Mouse (Mus musculus) liver, embryonic 14.5 days (tissue): Measurements from ENCODE around the gene AY358078. TPM values are rescaled to one million over a fixed set of nuclear protein-coding genes. Genes with fewer than 3 reads are reported as not detected.
A peak's percentile ranks its signal among the peaks of the same experiment; 100 is the strongest.
"Not testable (repeated sequence)": the region's sequence is repeated elsewhere in the genome, so short reads cannot be mapped to it uniquely, and the experiment has no call there.

Source experiments
- ATAC-seq: fragments of 200-750 bp; cut with Nextera tagmentation; 2 replicates; pipeline ENCODE4 v1.8.0; 2017; ENCODE audit warnings: moderate number of reproducible peaks, mild to moderate bottlenecking, moderate library complexity; ENCODE audit not compliant: insufficient read depth
- DNase-seq, 3 experiments: peaks; one replicate each; pipeline ENCODE4 v3.0.0-alpha.2; 2012 to 2013; ENCODE audit warnings: low read depth in 3 of 3, low spot score in 3 of 3
- H3K27ac ChIP-seq: fragments of 300-500 bp; sonication (generic); 2 replicates; pipeline ENCODE4 v1.5.1; 2014; ENCODE audit warnings: moderate library complexity, mild to moderate bottlenecking, control low read depth, inconsistent platforms
- H3K27me3 ChIP-seq: fragments of 300-500 bp; sonication (generic); 2 replicates; pipeline ENCODE4 v1.6.1; 2014; ENCODE audit warnings: mild to moderate bottlenecking, low read length, moderate library complexity; ENCODE audit not compliant: control insufficient read depth, insufficient read depth
- H3K36me3 ChIP-seq: fragments of 300-500 bp; sonication (generic); replicated peaks from 2 replicates; pipeline ENCODE4 v1.6.1; 2014; ENCODE audit warnings: low read depth; ENCODE audit not compliant: control insufficient read depth, insufficient read depth
- H3K4me1 ChIP-seq, 2 experiments: fragments of 200-500 bp in 1 of 2; fragments of 300-500 bp in 1 of 2; sonication (generic) in 1 of 2; replicated peaks; 2 replicates each; pipeline ENCODE4 v1.6.1; 2012 to 2014; ENCODE audit warnings: antibody characterized with exemption in 1 of 2, inconsistent platforms in 1 of 2, low read length in 1 of 2; ENCODE audit not compliant: control insufficient read depth in 2 of 2, insufficient read depth in 2 of 2
- H3K4me2 ChIP-seq: fragments of 300-500 bp; sonication (generic); 2 replicates; pipeline ENCODE4 v1.6.1; 2014; ENCODE audit warnings: low read depth, mild to moderate bottlenecking, control low read depth, moderate library complexity
- H3K4me3 ChIP-seq, 2 experiments: fragments of 200-500 bp in 1 of 2; fragments of 300-500 bp in 1 of 2; sonication (generic) in 1 of 2; 2 replicates each; pipeline ENCODE4 v1.5.1; 2012 to 2014; ENCODE audit warnings: low read depth in 2 of 2, low read length in 2 of 2, mild to moderate bottlenecking in 2 of 2, control low read depth in 1 of 2, inconsistent platforms in 1 of 2, moderate library complexity in 1 of 2; ENCODE audit not compliant: insufficient read depth in 1 of 2
- H3K9ac ChIP-seq: fragments of 300-500 bp; sonication (generic); replicated peaks from 2 replicates; pipeline ENCODE4 v1.6.1; 2014; ENCODE audit warnings: mild to moderate bottlenecking, control low read depth, moderate library complexity
- H3K9me3 ChIP-seq: fragments of 300-500 bp; sonication (generic); 2 replicates; pipeline ENCODE4 v1.6.1; 2016; ENCODE audit warnings: low read length, mixed read lengths; ENCODE audit not compliant: control insufficient read depth
- CTCF ChIP-seq: IDR thresholded peaks from 2 replicates; pipeline ENCODE4 v1.5.1; 2016; ENCODE audit warnings: antibody characterized with exemption, low read depth, control low read depth
- EP300 ChIP-seq: IDR thresholded peaks from 2 replicates; pipeline ENCODE4 v1.6.1; 2016; ENCODE audit warnings: antibody characterized with exemption, low read depth
- WGBS: fragments of 180-500 bp; shearing (Covaris S2); extraction: QIAGEN DNeasy Blood & Tissue Kit; methylation state at CpG from one replicate; pipeline ENCODE4 v1.1.7; 2014; ENCODE audit not compliant: insufficient replicate concordance; 5-methylcytosine and 5-hydroxymethylcytosine counted together
- polyA plus RNA-seq, 2 experiments: library from polyadenylated mRNA; depleted of rRNA in 1 of 2; stranded (reverse) in 1 of 2; unstranded in 1 of 2; fragments of >200 nt; fragmentation: Nextera tagmentation in 1 of 2; extraction: Ambion mirVana in 1 of 2; gene quantifications; 2 replicates each; pipeline versions ENCODE4 v1.2.1 to v1.2.3; 2012 to 2014

The AY358078 gene
- polyA plus RNA-seq, 2 experiments, result not detected

DNA sequence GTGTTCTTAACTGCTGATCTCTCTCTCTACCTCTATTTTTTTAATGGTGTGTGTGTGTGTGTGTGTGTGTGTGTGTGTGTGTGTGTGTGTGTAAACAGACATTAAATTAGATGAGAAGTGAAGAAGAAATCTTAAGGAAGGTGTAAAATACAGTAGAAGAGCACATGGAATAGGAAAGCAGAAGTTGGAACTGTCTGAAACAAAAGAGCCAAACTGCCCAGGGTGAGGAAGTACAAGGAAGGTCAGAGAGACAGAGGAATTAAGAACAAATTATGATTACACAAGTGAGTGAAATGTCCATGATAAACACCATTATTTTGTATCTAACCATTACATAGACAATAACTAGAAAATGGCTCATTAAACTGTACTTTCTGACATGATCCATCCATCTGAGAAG, 44.0 kb downstream of the AY358078 start:
- no peak overlapping the region for H3K27ac ChIP-seq
- H3K36me3 ChIP-seq, result no peaks in the 10 kb centered on the region
- no peak overlapping the region for H3K4me2 ChIP-seq
- H3K9ac ChIP-seq, result no peak overlapping the region
- DNase-seq (no peak), ATAC-seq (no peak)
- H3K9me3 ChIP-seq, result no peaks in the 10 kb centered on the region
- TF ChIP-seq CTCF (no peak), EP300 (no peak)
- no peaks in the 10 kb centered on the region for H3K4me1 ChIP-seq
- no peaks in the 10 kb centered on the region for H3K27me3 ChIP-seq
- H3K4me3 ChIP-seq, result no peak overlapping the region

DNA sequence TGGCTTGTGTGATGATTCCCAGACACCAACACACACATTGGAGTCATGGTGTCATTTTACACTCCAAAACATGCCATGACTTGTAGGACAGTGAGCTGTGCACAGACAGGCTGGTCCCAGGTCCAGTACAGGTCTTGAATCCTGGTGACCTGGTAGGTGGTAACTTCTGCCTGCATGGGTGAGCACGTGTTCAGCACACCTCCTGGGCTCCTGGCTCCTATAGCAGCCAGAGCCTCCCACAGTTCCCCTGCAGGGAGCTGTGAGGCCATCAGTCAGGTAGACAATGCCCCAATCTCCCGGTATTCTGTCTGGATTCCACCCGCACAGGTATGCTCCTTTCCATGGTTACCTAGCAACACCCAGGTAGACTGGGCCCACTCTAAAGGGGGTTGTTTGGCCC, 46.7 kb downstream of the AY358078 start:
- H3K9ac ChIP-seq, result no peak overlapping the region
- H3K27ac ChIP-seq, result no peak overlapping the region
- no peak for DNase-seq
- whole genome bisulfite sequencing, result 52% methylated on average over 3 of the region's 3 CpGs
- ATAC-seq, result no peak
- H3K36me3 ChIP-seq, result no peaks in the 10 kb centered on the region
- TF ChIP-seq CTCF (no peak), EP300 (no peak)
- no peak overlapping the region for H3K4me3 ChIP-seq
- H3K27me3 ChIP-seq, result no peaks in the 10 kb centered on the region
- H3K9me3 ChIP-seq, result no peaks in the 10 kb centered on the region
- no peak overlapping the region for H3K4me2 ChIP-seq
- H3K4me1 ChIP-seq, result no peaks in the 10 kb centered on the region

DNA sequence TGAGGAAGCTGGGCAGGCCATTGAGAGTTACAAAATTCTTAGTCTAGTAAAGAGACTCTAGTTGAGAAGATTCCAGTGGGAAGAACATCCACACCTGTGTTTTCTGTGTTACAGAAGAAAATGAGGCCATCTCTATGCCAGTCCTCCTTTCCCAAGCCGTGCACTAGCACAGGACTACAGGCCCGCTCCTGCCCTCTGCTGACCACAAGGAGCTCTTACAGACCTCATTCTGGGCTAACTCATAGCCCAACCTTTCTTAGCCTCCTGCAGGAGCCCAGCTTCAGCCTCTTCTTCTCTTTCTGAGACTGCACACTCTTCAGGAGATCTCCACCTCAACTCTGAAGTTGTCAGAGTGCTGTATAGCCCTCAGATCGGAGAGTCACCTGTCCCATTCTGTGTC, 51.2 kb downstream of the AY358078 start:
- not testable (repeated sequence) for H3K9me3 ChIP-seq, H3K27me3 ChIP-seq, H3K4me2 ChIP-seq, DNase-seq, H3K4me1 ChIP-seq, H3K9ac ChIP-seq, ATAC-seq, H3K27ac ChIP-seq, H3K36me3 ChIP-seq, H3K4me3 ChIP-seq
- 40% methylated on average over 3 of the region's 3 CpGs for WGBS
- peak; percentile 39 for TF ChIP-seq CTCF

DNA sequence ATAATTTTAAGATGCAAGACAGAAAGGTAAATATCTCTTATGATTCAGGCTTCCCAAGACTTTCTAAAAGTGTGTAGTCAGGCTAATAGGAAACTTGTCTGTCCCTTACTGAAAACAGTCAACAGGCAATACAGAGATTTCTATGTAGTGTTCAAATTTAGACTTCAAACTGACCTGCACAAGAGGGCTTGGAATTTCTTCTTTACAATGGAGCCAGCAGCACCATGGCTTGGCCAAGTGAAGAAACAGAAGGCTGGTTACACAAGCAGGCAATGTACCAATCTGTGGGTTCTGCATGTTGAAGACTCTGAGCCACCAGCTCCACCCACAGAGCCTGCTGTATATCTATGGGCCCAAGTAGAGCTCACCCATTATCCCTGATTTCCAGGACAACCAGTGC, 53.6 kb downstream of the AY358078 start, which contains the start of gene Ear6:
Gene Ear6 (plus strand): TSS at position 301 of the 400 bp plus-strand sequence.
- Histone ChIP-seq H3K36me3 (no peaks in the 10 kb centered on the region), H3K9me3 (no peaks in the 10 kb centered on the region), H3K4me3 (no peak within 1 kb of the TSS), H3K27me3 (no peaks in the 10 kb centered on the region), H3K27ac (no peak within 1 kb of the TSS), H3K9ac (no peak within 1 kb of the TSS), H3K4me1 (no peaks in the 10 kb centered on the region), H3K4me2 (no peak within 1 kb of the TSS)
- TF ChIP-seq EP300 (no peak), CTCF (no peak)
- DNase-seq (no peak), ATAC-seq (no peak)

DNA sequence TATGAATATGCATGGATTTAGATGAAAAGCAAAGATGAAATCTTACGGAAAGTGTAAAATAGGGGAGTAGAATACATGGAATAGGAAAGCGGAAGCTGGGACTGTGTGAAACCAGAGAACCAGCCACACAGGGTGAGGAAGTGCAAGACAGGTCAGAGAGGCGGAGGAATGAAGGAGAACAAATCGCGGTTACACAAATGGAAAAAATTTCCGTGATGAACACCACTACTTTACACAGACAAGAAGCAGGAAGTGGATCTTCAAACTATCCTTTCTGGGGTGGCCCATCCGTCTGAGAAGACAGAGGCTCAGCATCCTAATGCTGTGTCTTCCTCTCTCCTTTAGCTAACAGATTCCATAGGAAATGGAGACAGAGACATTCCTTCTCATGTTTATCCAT, 55.4 kb downstream of the AY358078 start:
- WGBS, result 55% methylated on average over 7 of the region's 7 CpGs
- ATAC-seq, result not testable (repeated sequence)

GRCm38 (mm10) chr14:51863603-51864002, 63.8 kb downstream of the AY358078 start:
- H3K4me3 ChIP-seq, ATAC-seq, H3K36me3 ChIP-seq, H3K4me1 ChIP-seq, H3K9me3 ChIP-seq, H3K27ac ChIP-seq, H3K4me2 ChIP-seq, H3K9ac ChIP-seq, H3K27me3 ChIP-seq, DNase-seq: not testable (repeated sequence)
- 0% methylated on average over 1 of the region's 1 CpGs for WGBS
- TF ChIP-seq CTCF, result peak; percentile 56

More for the DNA sequence above, 55.4 kb downstream of the AY358078 start:
- H3K4me1 ChIP-seq, DNase-seq, H3K4me3 ChIP-seq, H3K9me3 ChIP-seq, H3K9ac ChIP-seq, H3K27ac ChIP-seq, H3K4me2 ChIP-seq, H3K27me3 ChIP-seq, H3K36me3 ChIP-seq: not testable (repeated sequence)
